Mouse (Mus musculus) cerebellum, adult 11-12 months (tissue): ENCODE measurements around the gene Rgsl1.
"Not testable (repeated sequence)": the region's sequence is repeated elsewhere in the genome, so short reads cannot be mapped to it uniquely, and the experiment has no call there.

Source experiments
- DNase-seq: peaks from one replicate; pipeline ENCODE4 v3.0.0; 2022

The Rgsl1 gene

DNA sequence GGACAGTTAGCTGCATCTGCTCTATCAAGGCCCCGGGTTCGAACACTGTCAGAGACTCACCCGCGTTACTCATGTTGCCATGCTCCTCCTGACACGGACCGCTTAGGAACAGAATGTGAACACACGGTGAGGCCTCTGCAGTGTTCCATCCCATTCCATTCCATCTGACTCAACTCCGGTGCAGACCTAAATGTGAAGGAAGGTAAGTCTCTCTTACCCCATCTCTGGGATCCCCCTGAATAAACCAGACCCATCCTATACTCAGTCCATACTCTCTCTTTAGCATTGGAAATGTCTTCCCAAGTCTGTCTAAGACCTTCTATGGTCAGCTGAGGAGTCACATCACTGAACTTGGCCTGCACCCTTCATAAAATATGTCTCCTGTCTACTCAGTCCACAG is at the start of gene Rgsl1:
Rgsl1 (minus strand) TSS at position 101 of the 400 bp plus-strand sequence.
- DNase-seq = no peak

GRCm38 (mm10) chr1:153891442-153891841 is 47.5 kb upstream of the Rgsl1 start, which contains the start of gene Teddm1a:
Gene Teddm1a (plus strand): TSS chr1:153891742.
- DNase-seq = no peak

DNA sequence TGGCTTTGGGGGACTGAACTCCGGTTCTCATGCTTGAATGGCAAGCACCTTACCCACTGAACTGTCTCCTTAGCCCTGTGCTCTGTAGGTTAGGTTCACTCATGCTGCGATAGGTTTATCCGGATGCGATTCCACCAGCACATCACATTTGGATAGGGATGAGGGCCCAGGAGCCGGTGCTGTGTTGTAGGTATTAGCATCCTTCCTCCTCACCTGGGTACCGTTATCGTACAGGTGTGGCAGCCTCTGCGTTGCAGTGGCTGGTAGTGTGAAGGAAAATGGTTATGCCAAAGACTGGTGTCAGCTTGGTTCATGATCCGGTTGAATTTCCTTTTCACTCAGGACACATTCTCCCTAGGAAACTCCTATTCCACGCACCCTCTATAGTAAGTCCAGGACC is 46.2 kb upstream of the Rgsl1 start:
- DNase-seq = no peak

DNA sequence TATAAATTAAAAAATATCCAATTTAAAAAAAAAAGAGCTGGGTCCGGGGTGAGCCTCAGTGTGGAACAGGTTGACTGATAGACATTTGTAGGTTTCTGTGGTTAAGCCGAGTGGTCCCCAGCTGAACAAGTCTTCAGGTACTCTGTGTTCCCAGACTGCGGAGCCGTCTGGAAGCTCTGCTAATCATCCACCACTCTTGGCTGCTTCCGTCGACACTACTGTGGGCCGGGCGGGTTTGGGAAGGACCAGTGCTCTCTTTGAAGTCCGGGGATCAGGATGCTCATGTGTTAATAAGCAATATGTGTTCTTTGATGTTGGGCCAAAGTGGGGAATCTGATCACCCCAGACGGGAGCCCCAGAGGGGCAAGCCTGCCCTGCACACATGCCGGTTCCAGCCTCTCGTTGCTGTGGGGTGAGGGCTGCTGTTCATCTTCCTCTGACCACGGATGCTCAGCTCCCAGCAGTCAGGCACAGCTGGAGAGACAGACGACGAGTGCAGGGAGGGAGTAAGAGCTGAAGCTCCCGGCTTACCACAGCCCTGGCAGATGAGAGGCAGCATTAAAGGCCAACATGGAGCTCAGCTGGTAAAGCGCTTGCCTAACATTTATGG is 42.2 kb upstream of the Rgsl1 start:
- DNase-seq = no peak

DNA sequence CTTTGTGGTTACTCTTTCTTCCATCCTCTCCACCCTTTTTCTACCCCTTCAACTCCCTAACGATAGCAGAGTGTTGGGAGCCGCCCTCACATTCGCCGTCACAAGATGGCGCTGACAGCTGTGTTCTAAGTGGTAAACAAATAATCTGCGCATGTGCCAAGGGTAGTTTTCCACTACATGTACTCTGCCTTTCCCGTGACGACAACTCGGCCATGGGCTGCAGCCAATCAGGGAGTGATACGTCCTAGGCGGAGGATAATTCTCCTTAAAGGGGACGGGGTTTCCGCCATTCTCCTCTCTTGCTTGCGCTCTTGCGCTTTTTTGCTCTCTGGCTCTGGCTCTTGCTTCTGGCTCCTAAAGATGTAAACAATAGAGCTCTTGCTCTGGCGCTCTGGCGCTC is 36.4 kb upstream of the Rgsl1 start:
- DNase-seq = not testable (repeated sequence)

DNA sequence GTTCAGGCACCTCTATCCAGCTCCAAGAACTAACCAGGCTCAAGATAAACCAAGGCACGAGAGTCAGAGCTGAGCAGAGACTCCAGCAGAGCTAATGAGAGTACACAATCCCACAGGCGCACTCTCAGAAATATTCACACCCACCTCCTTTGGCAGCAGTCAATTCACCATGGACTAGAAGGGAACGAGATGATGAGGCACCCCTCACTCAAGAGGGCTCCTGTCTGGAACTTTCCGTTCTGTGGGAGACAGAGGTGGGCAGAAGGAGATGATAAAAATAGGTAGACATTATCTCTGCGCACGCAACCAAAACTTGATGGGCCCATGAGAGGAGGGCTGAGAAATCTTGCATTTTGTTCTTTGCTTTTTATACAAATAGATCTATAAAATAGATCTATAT is 30.1 kb upstream of the Rgsl1 start, which contains the start of gene Teddm1b:
Teddm1b (plus strand) TSS at position 301 of the 400 bp plus-strand sequence.
- no peak for DNase-seq

DNA sequence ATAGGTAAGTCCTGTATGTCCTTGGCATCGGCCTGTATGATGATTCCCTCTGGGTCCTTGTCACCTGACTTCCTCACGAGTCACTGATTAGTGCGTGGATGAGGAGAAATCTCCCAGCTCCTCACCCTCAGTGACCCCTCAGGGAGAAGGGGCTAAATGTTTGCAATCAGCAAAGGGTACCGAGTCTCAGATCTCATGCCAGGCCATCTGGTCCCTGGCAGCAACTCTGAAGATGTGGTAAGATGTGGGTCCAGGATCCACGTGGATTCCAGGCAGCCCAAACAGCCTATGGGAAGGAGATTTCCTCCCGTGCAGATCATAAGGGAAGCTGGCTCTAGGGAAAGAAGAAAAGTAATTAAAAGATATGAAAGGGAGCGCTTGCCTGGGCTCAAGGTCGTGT is 12.0 kb upstream of the Rgsl1 start:
- no peak for DNase-seq

- not testable (repeated sequence) for DNase-seq
Observed at GRCm38 (mm10) chr1:153852696-153853095, 8.8 kb upstream of the Rgsl1 start.

DNA sequence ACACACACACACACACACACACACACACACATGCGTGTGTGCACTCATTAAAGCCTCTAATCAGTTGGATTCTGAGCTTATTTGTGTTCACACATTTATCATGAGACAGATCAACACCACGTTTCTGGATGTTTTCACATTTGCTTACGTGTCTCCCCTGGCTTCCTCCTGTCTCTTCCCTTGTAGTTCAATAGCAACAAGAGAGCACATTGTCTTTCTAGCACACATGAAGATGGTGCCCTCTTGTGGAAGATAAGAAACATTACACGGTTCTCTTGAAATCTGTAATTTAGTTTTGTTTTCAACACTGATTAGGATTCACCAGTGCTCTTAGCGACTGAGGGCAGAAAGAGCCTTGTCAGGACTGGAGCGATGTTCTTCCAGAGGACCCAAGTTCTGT is 2.9 kb upstream of the Rgsl1 start:
- no peak for DNase-seq

GRCm38 (mm10) chr1:153846420-153846819 is 2.5 kb upstream of the Rgsl1 start:
- DNase-seq = no peak

DNA sequence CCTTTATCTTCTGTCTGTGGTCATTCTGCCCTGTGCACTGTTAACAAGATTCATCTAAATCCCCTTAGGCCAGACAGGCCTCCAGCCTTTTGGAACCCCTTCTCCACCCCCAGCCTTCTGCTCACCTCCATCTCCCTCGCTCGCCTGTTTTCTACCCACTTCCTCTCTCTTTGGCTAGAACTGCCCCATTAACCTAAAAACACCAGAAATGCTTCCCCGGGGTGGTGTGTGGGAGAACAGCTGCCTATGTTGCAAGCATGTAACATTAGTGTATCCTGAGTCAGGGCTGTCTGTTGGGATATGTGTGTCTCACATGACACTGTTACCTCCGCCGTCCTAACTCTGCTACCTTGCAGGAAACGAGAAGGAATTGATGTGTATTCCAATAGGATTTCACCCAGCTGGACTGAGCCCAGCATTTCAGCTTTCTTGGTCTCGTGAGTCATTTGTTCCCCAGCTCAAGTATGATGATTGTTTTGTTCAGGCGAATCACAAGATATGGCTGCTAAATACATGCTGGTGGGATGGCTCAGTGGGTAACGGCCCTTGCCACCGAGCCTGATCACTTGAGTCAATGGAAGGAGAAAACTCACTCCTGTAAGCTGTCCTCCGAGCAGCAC is 1.7 kb downstream of the Rgsl1 start:
- no peak for DNase-seq

GRCm38 (mm10) chr1:153836036-153836435 is 7.9 kb downstream of the Rgsl1 start:
- DNase-seq = no peak

DNA sequence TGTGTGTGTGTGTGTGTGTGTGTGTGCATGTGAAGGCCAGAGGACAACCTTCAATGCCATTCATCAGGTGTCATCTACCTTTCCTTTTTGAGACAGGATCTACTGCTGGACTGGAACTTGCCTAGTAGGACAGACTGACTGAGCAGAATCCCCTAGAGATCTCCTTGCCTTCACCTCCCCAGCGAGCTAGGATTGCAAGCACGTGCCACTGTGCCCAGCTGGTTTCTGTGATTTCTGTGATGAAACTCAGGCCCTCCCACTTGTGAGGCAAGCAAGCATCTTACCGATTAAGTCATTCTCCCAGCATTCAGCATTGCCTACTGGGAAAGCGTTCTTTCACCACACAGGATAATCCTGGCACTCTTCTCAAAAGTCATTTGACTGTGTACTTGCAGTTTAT is 13.2 kb downstream of the Rgsl1 start:
- no peak for DNase-seq

- no peak for DNase-seq
Observed at GRCm38 (mm10) chr1:153820216-153820615, 23.7 kb downstream of the Rgsl1 start.

GRCm38 (mm10) chr1:153814278-153814677 is 29.7 kb downstream of the Rgsl1 start:
- DNase-seq = no peak

GRCm38 (mm10) chr1:153807390-153807993 is 36.5 kb downstream of the Rgsl1 start:
- peak; percentile 3 for DNase-seq

DNA sequence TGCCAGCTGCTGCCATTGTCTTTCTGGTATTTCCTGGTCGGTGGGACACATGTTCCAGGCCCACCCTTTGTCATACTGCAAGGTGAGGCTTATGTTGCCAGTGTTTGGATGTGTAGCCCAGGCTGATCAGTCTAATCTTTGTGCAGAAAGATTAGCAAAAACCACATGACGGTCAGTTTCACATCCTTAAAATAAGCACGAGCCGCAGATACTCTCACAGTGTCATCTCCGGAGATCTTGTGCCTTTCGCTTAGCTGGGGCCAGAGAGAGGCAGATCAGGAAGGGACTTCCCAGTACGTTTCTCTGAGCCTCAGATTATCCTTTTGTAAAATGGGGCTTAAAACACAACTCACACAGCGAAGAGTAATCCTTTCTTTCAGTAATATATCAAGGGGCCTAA is 40.4 kb downstream of the Rgsl1 start:
- DNase-seq = no peak

GRCm38 (mm10) chr1:153802691-153803090 is 41.3 kb downstream of the Rgsl1 start:
- no peak for DNase-seq

DNA sequence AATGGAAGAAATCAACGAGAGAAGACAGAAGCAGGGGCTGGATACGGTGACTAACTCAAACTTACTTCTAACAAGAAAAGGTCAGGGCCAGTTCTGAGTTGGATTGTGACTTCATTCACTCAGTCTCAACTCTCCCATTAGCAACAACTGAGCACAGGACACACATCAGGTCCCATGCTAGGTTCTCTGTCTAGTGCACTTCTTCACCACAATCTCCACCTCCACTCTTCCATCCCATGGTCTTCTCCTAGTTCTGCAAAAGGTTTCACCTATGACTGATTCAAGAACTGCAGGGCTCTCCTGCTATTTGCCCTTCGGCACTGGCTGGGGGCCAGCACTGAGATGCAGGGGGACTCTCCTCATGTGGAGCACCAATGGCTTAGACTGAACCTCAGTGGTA is 49.7 kb downstream of the Rgsl1 start:
- DNase-seq = no peak

GRCm38 (mm10) chr1:153790708-153791107 is 53.2 kb downstream of the Rgsl1 start:
- DNase-seq = no peak

DNA sequence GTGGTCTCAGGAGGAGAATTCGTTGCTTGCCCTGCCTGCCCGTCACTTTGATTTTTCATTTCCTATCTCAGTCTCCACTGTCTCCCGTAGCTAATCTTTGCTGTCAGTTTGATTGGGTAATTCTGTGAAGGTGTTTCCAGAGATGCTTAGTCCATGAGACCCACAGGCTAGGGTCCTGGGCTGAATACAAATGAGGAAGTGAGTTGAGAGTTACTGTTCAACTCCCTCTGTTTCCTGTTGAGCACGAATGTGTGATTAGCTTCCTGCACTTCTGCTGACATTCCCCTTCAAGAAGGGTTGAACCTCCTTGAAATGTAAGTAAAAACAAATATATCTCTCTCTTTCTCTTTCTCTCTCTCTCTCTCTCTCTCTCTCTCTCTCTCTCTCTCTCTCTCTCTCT is 58.3 kb downstream of the Rgsl1 start:
- DNase-seq = no peak

- no peak for DNase-seq
Observed at GRCm38 (mm10) chr1:153783339-153783738, 60.6 kb downstream of the Rgsl1 start.

DNA sequence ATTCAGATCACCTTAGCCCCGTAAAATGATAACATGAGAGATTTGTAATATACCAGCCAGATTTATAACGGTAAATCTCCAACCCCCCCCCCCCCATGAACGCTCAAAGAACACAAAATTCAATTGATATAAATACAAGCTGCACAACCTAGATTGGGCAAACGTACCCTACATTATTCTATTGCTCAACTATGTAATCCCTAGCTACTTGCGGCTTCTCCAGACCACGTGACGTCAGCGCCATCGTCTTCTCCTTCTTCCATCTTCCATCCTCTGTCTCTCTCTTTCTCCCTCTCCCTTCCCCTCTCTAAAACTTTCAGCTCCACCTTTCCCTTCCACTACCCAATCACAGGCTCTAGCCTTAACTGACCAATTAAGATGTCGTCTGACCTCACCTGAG is 65.7 kb downstream of the Rgsl1 start:
- no peak for DNase-seq

DNA sequence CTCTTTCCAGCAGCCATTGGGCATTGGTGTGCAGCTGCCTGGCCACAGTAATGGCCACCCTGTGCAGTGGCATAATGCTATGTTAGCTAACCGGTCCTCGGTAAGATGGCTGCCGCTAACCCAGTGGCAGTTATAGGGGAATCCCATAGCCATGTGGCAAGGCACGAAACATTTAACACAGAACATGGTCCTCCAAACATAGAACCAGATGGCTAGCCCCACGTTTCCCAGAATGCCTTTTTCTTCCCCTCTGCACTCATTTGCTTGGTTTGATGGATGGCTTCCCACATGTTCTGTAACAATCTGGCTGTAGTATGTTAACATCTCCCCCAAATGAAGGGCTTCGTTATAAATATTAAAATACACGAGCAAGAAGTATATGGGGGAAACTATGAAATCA is 67.7 kb downstream of the Rgsl1 start:
- no peak for DNase-seq
